Mouse (Mus musculus): ENCODE measurements at regions not wholly inside any gene's neighbourhood (a gene's known extent, or its start where the extent isn't known, plus 50 kb on each side); places are given as distances from the start of the nearest gene placed in this dataset.
A peak's percentile ranks its signal among the peaks of the same experiment; 100 is the strongest.

DNA sequence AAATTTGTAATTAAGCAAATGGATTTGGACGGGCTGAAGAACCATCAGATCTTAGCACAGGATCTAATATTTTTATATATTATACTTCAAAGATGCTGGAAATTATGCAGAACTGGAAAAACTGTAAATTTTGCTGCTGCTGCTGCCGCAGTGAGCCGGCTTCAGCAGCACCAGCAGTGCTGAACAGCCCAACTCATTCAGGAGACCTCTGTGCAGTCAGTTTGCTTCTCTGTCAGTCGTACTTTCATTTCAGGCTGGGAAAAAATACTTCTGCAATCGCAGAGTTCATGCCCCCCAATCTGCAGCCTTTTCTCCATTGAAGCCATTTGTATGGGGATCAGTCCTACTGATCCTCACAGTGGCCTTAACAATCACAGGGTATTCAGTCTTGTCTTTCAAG, 53.4 kb upstream of the Trpc3 start:
- intact Hi-C loops (cut with DNase I): no loop called here
- DNase-seq (ENCODE audit: low spot score in 2 of 2): no peak

DNA sequence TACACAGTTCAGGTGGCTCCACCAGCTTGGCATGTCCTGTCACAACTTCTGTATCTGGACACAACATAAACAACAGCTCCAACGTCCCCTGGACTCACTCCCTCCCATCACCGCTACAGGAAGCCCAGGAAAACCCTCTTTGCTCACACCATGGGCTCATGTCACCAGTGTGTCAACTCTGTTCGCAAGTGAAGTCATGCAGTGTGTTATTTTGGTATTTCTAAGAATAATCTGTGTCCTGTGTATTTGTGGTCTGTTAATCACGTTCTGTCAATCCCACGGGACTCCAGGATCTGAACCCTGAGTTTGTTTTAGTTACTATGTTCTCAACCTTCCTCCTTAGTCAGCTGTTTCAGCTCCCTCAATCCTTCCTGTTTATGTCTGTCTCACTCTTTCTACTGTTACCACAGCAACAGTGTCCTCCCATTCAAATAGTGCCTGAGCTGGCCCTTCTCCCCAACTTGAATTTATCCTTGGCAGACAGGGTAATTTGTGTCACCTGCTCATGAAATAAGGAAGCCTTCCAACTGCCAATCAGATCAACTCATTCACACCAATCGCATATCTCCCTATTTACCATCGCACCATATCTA, 64.5 kb upstream of the Trpc3 start:
- DNase-seq (ENCODE audit: low spot score in 2 of 2): peak in 1 of 2 experiments; percentile 6
- intact Hi-C loops (cut with DNase I): no loop called here

- no peak for DNase-seq (ENCODE audit: low spot score in 2 of 2)
- intact Hi-C loops (cut with DNase I): no loop called here
Observed at GRCm38 (mm10) chr3:36762065-36762653, 72.2 kb upstream of the Trpc3 start.

- intact Hi-C loops (cut with DNase I): no loop called here
- no peak for DNase-seq (ENCODE audit: low spot score in 2 of 2)
Observed at GRCm38 (mm10) chr3:36762847-36763246, 72.9 kb upstream of the Trpc3 start.

GRCm38 (mm10) chr3:36764741-36765140, 74.8 kb upstream of the Trpc3 start:
- intact Hi-C loops (cut with DNase I): no loop called here
- no peak for DNase-seq (ENCODE audit: low spot score in 2 of 2)

DNA sequence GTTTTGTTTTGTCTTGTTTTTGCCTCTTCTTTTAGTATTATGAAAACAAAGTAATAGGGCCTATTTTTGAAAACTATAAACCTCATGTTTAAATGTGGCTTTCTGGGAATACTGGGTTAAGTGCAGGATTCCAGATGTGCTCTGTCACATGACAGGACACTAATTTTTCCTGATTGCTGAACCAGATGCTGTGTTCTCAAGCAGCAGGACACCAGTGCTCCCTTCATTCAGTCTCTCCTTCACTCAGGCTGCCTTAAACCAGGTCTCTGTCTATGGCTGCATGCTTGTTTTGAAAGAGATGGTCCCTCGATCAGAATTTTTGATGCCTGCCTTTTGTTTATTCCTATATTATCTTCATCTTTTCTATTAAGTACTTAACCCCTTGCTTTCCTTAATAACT, 80.1 kb upstream of the Trpc3 start:
- intact Hi-C loops (cut with DNase I): no loop called here
- no peak for DNase-seq (ENCODE audit: low spot score in 2 of 2)

- intact Hi-C loops (cut with DNase I): no loop called here
Observed at GRCm38 (mm10) chr3:36771011-36771410, 81.0 kb upstream of the Trpc3 start.

GRCm38 (mm10) chr3:36774023-36774422, 84.1 kb upstream of the Trpc3 start:
- DNase-seq (ENCODE audit: low spot score in 2 of 2): no peak
- intact Hi-C loops (cut with DNase I): no loop called here

More at GRCm38 (mm10) chr3:36771011-36771410, 81.0 kb upstream of the Trpc3 start:
- DNase-seq (ENCODE audit: low spot score in 2 of 2): no peak

- intact Hi-C loops (cut with DNase I): no loop called here
- DNase-seq (ENCODE audit: low spot score in 2 of 2): no peak
Observed at GRCm38 (mm10) chr3:36778448-36778847, 84.5 kb upstream of the 4932438A13Rik start.

GRCm38 (mm10) chr3:36786581-36786980, 76.3 kb upstream of the 4932438A13Rik start:
- intact Hi-C loops (cut with DNase I): no loop called here

DNA sequence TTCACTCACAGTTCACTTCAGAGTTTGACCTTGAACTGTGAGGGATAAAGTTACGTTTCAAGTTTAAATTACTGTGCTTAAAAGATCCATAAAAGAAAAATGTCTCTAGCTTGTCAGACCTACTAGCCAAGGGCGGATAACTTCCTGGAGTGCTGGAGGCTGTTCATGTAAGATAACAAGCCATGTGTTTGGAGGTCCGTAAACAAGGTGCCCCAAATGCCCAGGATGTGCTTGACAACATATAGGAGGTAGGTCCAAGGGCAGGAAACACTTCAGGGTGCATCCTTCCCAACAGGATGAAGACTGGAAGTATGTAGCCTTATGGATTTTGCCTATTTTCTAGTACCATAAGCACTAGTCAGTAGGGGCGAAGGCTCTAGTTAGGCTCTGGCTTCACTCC, 72.7 kb upstream of the 4932438A13Rik start:
- DNase-seq (ENCODE audit: low spot score in 2 of 2): no peak
- intact Hi-C loops (cut with DNase I): no loop called here

More at GRCm38 (mm10) chr3:36786581-36786980, 76.3 kb upstream of the 4932438A13Rik start:
- DNase-seq (ENCODE audit: low spot score in 2 of 2): no peak

DNA sequence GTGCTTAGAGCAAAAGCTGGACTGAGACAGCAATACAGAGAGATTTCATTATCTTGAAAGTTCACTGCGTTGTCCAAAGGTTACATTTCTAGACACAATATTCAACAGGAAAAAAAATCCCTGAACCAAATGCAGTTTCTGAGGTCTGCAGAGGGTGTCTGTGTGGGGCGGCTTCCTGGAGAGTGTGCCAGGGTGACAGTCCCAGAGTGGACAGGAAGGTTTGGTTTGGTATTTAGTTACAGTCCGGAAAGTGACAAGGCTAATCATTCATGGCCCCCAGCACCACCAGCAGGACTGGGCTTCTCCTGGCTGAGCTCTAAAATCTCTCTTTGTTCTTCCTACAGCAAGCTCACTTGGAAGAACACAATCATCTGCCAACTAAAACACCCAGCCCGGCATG, 65.9 kb upstream of the 4932438A13Rik start:
- DNase-seq (ENCODE audit: low spot score in 2 of 2): no peak
- intact Hi-C loops (cut with DNase I): no loop called here

GRCm38 (mm10) chr3:36798160-36798823, 64.6 kb upstream of the 4932438A13Rik start:
- intact Hi-C loops (cut with DNase I): no loop called here
- no peak for DNase-seq (ENCODE audit: low spot score in 2 of 2)

- no peak for DNase-seq (ENCODE audit: low spot score in 2 of 2)
- intact Hi-C loops (cut with DNase I): no loop called here
Observed at GRCm38 (mm10) chr3:36810528-36810927, 52.4 kb upstream of the 4932438A13Rik start.

Data from left cerebral cortex, postnatal 25 days (tissue).